Mouse (Mus musculus) G1E-ER4 (cell line): Measurements from ENCODE around the gene Acvr1b. TPM values are rescaled to one million over a fixed set of nuclear protein-coding genes. Genes with fewer than 3 reads are reported as not detected.

ENCODE experiments used
- GATA1 ChIP-seq: IDR thresholded peaks from one replicate; pipeline ENCODE4 v1.8.0; 2012; ENCODE audit warnings: low read length, inconsistent platforms
- polyA plus RNA-seq: library from polyadenylated mRNA; stranded (reverse); fragments of >175 nt; gene quantifications from 2 replicates; pipeline ENCODE4 v1.2.3, GENCODE M21; 2012

Gene Acvr1b
- polyA plus RNA-seq, 1 experiment: not detected

GRCm38 (mm10) chr15:101163056-101163458 lies 10.8 kb upstream of the Acvr1b start:
- no peak for TF ChIP-seq GATA1

GRCm38 (mm10) chr15:101163854-101164253 lies 10.0 kb upstream of the Acvr1b start:
- no peak for TF ChIP-seq GATA1

- no peak for TF ChIP-seq GATA1
Observed at GRCm38 (mm10) chr15:101164291-101164690, 9.6 kb upstream of the Acvr1b start.

- no peak for TF ChIP-seq GATA1
Observed at GRCm38 (mm10) chr15:101165658-101166437, 8.0 kb upstream of the Acvr1b start.

- TF ChIP-seq GATA1: no peak
Observed at GRCm38 (mm10) chr15:101167553-101167952, 6.3 kb upstream of the Acvr1b start.

GRCm38 (mm10) chr15:101169910-101170309 lies 4.0 kb upstream of the Acvr1b start:
- no peak for TF ChIP-seq GATA1

- no peak for TF ChIP-seq GATA1
Observed at GRCm38 (mm10) chr15:101170413-101170980, 3.4 kb upstream of the Acvr1b start.

GRCm38 (mm10) chr15:101171272-101171671 lies 2.6 kb upstream of the Acvr1b start:
- TF ChIP-seq GATA1: no peak

GRCm38 (mm10) chr15:101172016-101172415 lies 1.9 kb upstream of the Acvr1b start:
- TF ChIP-seq GATA1: no peak

- TF ChIP-seq GATA1: no peak
Observed at GRCm38 (mm10) chr15:101174294-101175130, 645 bp downstream of the Acvr1b start.

- TF ChIP-seq GATA1: no peak
Observed at GRCm38 (mm10) chr15:101175131-101175460, 1.2 kb downstream of the Acvr1b start.

GRCm38 (mm10) chr15:101175613-101176283 lies 1.9 kb downstream of the Acvr1b start:
- TF ChIP-seq GATA1: no peak

- TF ChIP-seq GATA1: no peak
Observed at GRCm38 (mm10) chr15:101176284-101176680, 2.4 kb downstream of the Acvr1b start.

GRCm38 (mm10) chr15:101176795-101177691 lies 3.2 kb downstream of the Acvr1b start:
- no peak for TF ChIP-seq GATA1
